Mouse (Mus musculus) limb, embryonic 13.5 days (tissue): ENCODE data around the gene Fam222b. TPM values are rescaled to one million over a fixed set of nuclear protein-coding genes. Genes with fewer than 3 reads are reported as not detected.

Source experiments
- microRNA counts: library from miRNA; unstranded; fragments of <30 nt; microRNA quantifications from one replicate; lab custom pipeline; 2016
- microRNA-seq: library from miRNA; unstranded; fragments of <30 nt; microRNA quantifications from one replicate; pipeline ENCODE4, GENCODE M21; 2016
- polyA plus RNA-seq: library from polyadenylated mRNA; unstranded; fragments of >200 nt; fragmentation: Nextera tagmentation; extraction: Ambion mirVana; gene quantifications from 2 replicates; pipeline ENCODE4 v1.2.1, GENCODE M21; 2015

Fam222b gene
- polyA plus RNA-seq, 1 experiment from 2014 or later, result 16.1 TPM

MicroRNA genes within 50 kb of the gene (microRNA counts, 519-probe panel; counts per million panel counts)
- microRNA mmu-miR-144 (lab: Ali Mortazavi, UCI) (3,874 counts per million, percentile 74 among the panel's probes with 10 or more counts), microRNA mmu-miR-451 (lab: Ali Mortazavi, UCI) (3,148 counts per million, percentile 53 among the panel's probes with 10 or more counts)

Small RNA genes within 50 kb of the gene (microRNA-seq; reads per million reads assigned to microRNA genes)
- 55.5 reads per million, percentile 45 among the genes with 10 or more reads in this experiment for gene Mir144
- gene Mir451a, result not detected
- gene Mir451b, result not detected
- not detected for gene Mir7653

Other genes with a start within 250 kb of the Fam222b start
- 0.66 and 1.4 TPM in 2 replicates for gene Pipox, start 200.6 kb upstream of the Fam222b start, polyA plus RNA-seq
- 0.18 and 0.60 TPM in 2 replicates for gene Sez6, start 163.9 kb upstream of the Fam222b start, polyA plus RNA-seq
- 21.5 and 22.0 TPM in 2 replicates for gene Phf12, start 111.9 kb upstream of the Fam222b start, polyA plus RNA-seq
- gene Dhrs13, start 62.4 kb upstream of the Fam222b start, polyA plus RNA-seq, result 20.1 and 21.1 TPM in 2 replicates
- gene Flot2, start 56.7 kb upstream of the Fam222b start, polyA plus RNA-seq, result 52.0 and 52.9 TPM in 2 replicates
- gene Eral1, start 14.3 kb upstream of the Fam222b start, polyA plus RNA-seq, result 37.8 and 38.7 TPM in 2 replicates
- gene Traf4, start 70.9 kb downstream of the Fam222b start, polyA plus RNA-seq, result 108 and 109 TPM in 2 replicates
- gene Nek8, start 82.0 kb downstream of the Fam222b start, polyA plus RNA-seq, result 20.1 and 20.7 TPM in 2 replicates
- 13.5 and 14.1 TPM in 2 replicates for gene Tlcd1, start 82.1 kb downstream of the Fam222b start, polyA plus RNA-seq
- 1,373 and 1,384 TPM in 2 replicates for gene Rpl23a, start 88.9 kb downstream of the Fam222b start, polyA plus RNA-seq
- gene Rab34, start 93.8 kb downstream of the Fam222b start, polyA plus RNA-seq, result 171 and 185 TPM in 2 replicates
- gene Proca1, start 98.7 kb downstream of the Fam222b start, polyA plus RNA-seq, result 2.7 and 3.0 TPM in 2 replicates
- gene Sdf2, start 151.1 kb downstream of the Fam222b start, polyA plus RNA-seq, result 78.9 and 81.2 TPM in 2 replicates
- gene Supt6, start 151.3 kb downstream of the Fam222b start, polyA plus RNA-seq, result 29.4 and 33.2 TPM in 2 replicates
- 74.7 and 76.1 TPM in 2 replicates for gene 2610507B11Rik, start 167.1 kb downstream of the Fam222b start, polyA plus RNA-seq
- gene BC030499, start 196.2 kb downstream of the Fam222b start, polyA plus RNA-seq, result 0.11 and 0.56 TPM in 2 replicates
- 39.6 and 45.8 TPM in 2 replicates for gene Spag5, start 206.9 kb downstream of the Fam222b start, polyA plus RNA-seq
- 6.5 and 6.6 TPM in 2 replicates for gene Aldoc, start 228.3 kb downstream of the Fam222b start, polyA plus RNA-seq
- gene Pigs, start 233.8 kb downstream of the Fam222b start, polyA plus RNA-seq, result 88.5 and 88.9 TPM in 2 replicates
- 70.1 and 74.7 TPM in 2 replicates for gene Unc119, start 248.8 kb downstream of the Fam222b start, polyA plus RNA-seq